Mouse (Mus musculus) megakaryocyte, embryonic 14.5 days (primary cell): Measurements from ENCODE around the gene 2900026A02Rik. TPM values are rescaled to one million over a fixed set of nuclear protein-coding genes. Genes with fewer than 3 reads are reported as not detected.

Experiments used
- H3K27me3 ChIP-seq: replicated peaks from 2 replicates; pipeline ENCODE3; 2012; ENCODE audit warnings: inconsistent platforms
- H3K36me3 ChIP-seq: replicated peaks from 2 replicates; pipeline ENCODE3; 2012; ENCODE audit warnings: low read length, inconsistent platforms, mixed read lengths
- H3K4me1 ChIP-seq: 2 replicates; pipeline ENCODE4 v1.6.1; 2012; ENCODE audit warnings: inconsistent platforms
- H3K4me3 ChIP-seq: replicated peaks from 2 replicates; pipeline ENCODE3; 2012; ENCODE audit warnings: moderate library complexity, mild to moderate bottlenecking, inconsistent platforms
- H3K9me3 ChIP-seq: 2 replicates; pipeline ENCODE4 v1.6.1; 2012; ENCODE audit warnings: inconsistent platforms
- FLI1 ChIP-seq: IDR thresholded peaks from 2 replicates; pipeline ENCODE4 v1.6.1; 2012; ENCODE audit warnings: low read length, inconsistent platforms, mixed read lengths
- GATA1 ChIP-seq: IDR thresholded peaks from 3 replicates; pipeline ENCODE4 v1.6.1; 2012; ENCODE audit warnings: mixed read lengths, low read length, inconsistent platforms, borderline replicate concordance
- polyA plus RNA-seq: library from polyadenylated mRNA; stranded (reverse); fragments of >175 nt; gene quantifications from 2 replicates; pipeline ENCODE4 v1.2.3, GENCODE M21; 2012; ENCODE audit warnings: low replicate concordance; ENCODE audit not compliant: insufficient read depth

2900026A02Rik gene
- polyA plus RNA-seq, 1 experiment, result 1.7 TPM

- H3K4me1 ChIP-seq, result peaks cover 96% of the 10 kb centered on the region
- H3K9me3 ChIP-seq, result no peaks in the 10 kb centered on the region
- peaks cover 11% of the 10 kb centered on the region for H3K27me3 ChIP-seq
- H3K36me3 ChIP-seq, result peaks cover 34% of the 10 kb centered on the region
- peak overlapping the region; percentile 86 for H3K4me3 ChIP-seq
- TF ChIP-seq GATA1, result no peak
- no peak for TF ChIP-seq FLI1
Measured at GRCm38 (mm10) chr5:113132635-113133041, 88.4 kb downstream of the 2900026A02Rik start.

- peaks cover 7% of the 10 kb centered on the region for H3K27me3 ChIP-seq
- peaks cover 9% of the 10 kb centered on the region; the same call in 1 of the 2 replicates for H3K9me3 ChIP-seq
- H3K4me1 ChIP-seq, result peaks cover 89% of the 10 kb centered on the region
- no peak overlapping the region for H3K4me3 ChIP-seq
- H3K36me3 ChIP-seq, result peaks cover 43% of the 10 kb centered on the region
- TF ChIP-seq FLI1 (no peak), GATA1 (no peak)
Measured at GRCm38 (mm10) chr5:113128426-113128825, 92.6 kb downstream of the 2900026A02Rik start.

- Histone ChIP-seq H3K9me3 (peaks cover 9% of the 10 kb centered on the region; the same call in 1 of the 2 replicates), H3K36me3 (peaks cover 44% of the 10 kb centered on the region), H3K27me3 (peaks cover 7% of the 10 kb centered on the region), H3K4me1 (peaks cover 89% of the 10 kb centered on the region), H3K4me3 (no peak overlapping the region)
- TF ChIP-seq GATA1, result no peak
Measured at GRCm38 (mm10) chr5:113126476-113126875, 94.6 kb downstream of the 2900026A02Rik start.

DNA sequence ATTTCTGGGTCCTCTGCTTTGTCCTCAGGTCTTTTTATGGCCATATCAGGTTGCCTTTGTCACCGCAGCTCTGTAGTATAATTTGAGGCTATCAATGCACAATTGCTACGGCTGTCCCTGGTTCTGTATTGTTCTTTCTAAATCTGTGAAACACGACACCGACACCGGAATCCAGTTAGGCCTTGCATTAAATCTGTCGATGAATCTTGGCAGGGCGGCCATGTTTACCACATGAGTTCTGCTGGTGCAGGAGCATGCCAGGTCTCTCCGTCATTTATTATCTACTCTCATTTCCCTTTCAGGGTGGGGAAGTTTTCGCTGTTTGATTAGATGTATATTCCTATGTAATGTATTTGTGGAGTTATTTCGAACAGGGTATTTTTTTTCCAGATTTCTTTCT is 97.3 kb downstream of the 2900026A02Rik start:
- Histone ChIP-seq H3K27me3 (peaks cover 7% of the 10 kb centered on the region), H3K9me3 (peaks cover 9% of the 10 kb centered on the region; the same call in 1 of the 2 replicates), H3K4me3 (no peak overlapping the region), H3K36me3 (peaks cover 38% of the 10 kb centered on the region), H3K4me1 (peaks cover 93% of the 10 kb centered on the region)
- no peak for TF ChIP-seq GATA1

DNA sequence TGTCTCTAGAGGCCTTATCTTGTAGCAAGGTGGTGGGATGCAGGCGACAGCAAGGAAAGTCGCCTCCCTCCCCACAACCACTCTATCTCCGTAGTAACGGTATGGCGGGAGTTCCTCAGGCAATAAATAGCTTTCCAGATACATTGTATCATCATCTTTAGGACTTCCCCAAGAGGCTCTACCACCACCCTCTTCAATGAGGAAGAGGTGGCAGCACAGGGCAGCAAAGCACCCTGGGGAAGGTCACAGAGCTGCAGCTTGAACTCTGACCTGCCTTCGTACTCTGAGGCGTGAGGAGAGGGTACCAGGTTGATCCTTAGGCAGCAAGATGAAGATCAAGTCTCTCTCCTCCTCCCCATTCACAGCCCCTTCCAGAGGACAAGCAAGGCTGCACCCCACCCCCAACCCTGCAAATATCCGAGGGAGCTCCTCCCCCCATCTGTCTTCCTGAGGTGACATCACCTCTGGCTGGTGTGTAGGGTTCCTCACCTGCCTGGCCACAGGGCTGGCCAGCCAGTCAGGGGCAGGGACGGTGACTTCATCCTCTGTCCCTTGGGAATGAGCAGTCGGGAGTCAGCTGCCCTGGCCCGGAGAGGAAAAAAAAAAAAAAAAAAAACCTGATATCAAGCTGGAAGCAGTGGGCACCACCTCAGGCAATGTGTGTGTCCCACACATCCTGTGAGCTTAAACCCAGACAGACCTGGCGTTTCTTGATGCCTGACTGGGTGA is 98.5 kb downstream of the 2900026A02Rik start:
- H3K27me3 ChIP-seq, result peaks cover 5% of the 10 kb centered on the region
- peaks cover 38% of the 10 kb centered on the region for H3K36me3 ChIP-seq
- H3K4me1 ChIP-seq, result peaks cover 94% of the 10 kb centered on the region
- TF ChIP-seq GATA1, result no peak
- TF ChIP-seq FLI1, result no peak
- H3K4me3 ChIP-seq, result peak overlapping the region; percentile 70
- H3K9me3 ChIP-seq, result peaks cover 9% of the 10 kb centered on the region; the same call in 1 of the 2 replicates

- H3K27me3 ChIP-seq, result peaks cover 2% of the 10 kb centered on the region
- H3K4me1 ChIP-seq, result peaks cover 94% of the 10 kb centered on the region
- H3K4me3 ChIP-seq, result no peak overlapping the region
- H3K9me3 ChIP-seq, result peaks cover 9% of the 10 kb centered on the region; the same call in 1 of the 2 replicates
- peaks cover 34% of the 10 kb centered on the region for H3K36me3 ChIP-seq
- TF ChIP-seq GATA1 (no peak), FLI1 (no peak)
Measured at GRCm38 (mm10) chr5:113121591-113121875, 99.5 kb downstream of the 2900026A02Rik start.

- Histone ChIP-seq H3K9me3 (peaks cover 8% of the 10 kb centered on the region; the same call in 1 of the 2 replicates), H3K36me3 (peaks cover 30% of the 10 kb centered on the region), H3K27me3 (no peaks in the 10 kb centered on the region), H3K4me1 (peaks cover 94% of the 10 kb centered on the region), H3K4me3 (peak overlapping the region; percentile 82)
- TF ChIP-seq GATA1 (no peak), FLI1 (no peak)
Measured at GRCm38 (mm10) chr5:113120741-113121590, 100.1 kb downstream of the 2900026A02Rik start.

DNA sequence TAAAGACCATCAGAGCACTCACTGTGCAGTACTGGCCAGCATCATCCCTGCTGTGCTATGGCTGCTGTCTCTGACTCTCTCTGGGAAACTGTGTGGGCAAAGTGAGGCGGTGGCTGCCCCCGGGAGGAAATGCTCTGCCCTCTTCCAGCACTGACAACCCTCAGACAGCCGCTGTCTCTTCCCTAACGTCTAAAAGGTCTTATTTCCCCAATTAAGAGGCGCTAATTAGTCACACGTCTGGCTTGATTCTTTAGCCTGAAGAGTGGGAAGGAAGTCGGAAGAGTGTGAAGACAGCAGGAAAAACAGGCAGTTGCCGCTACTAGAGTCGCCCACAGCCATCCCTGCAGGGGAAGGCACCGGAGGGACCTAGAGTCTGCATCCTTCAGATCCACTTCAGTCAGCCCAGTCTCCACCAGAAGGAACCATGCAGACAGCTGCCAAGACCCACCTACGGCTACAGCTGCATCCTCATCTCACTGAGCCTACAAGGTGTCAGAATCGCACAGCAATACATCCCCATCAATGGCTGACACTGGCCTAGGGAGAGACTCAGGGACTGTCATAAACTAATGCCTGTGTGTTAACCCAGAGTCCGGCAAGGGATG is 101.1 kb downstream of the 2900026A02Rik start:
- Histone ChIP-seq H3K4me1 (peaks cover 100% of the 10 kb centered on the region), H3K36me3 (peaks cover 27% of the 10 kb centered on the region), H3K27me3 (no peaks in the 10 kb centered on the region), H3K4me3 (peak overlapping the region; percentile 92), H3K9me3 (no peaks in the 10 kb centered on the region)
- TF ChIP-seq GATA1, result no peak
- TF ChIP-seq FLI1, result no peak

DNA sequence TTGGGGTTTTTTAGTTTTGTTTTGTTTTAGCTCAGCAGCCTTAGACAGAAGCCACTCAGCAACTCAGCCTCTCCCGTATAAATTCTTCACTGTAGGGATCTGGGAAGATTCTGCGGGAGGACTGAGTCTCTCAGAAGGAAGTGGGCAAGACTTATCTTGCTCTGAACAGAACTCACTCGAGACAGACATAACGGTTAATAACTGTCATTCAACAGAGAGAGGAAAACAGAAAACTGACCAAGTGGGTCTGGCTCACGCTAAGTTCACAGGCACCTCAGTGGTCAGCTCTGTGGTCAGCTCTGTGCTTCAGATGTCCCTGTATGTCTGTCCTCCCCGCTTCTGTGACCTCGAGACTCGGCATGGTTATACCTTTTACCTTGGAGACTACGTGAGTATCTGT is 101.7 kb downstream of the 2900026A02Rik start:
- TF ChIP-seq GATA1 (peak; percentile 5; the same call in 1 of the 3 replicates), FLI1 (no peak)
- H3K36me3 ChIP-seq, result peaks cover 27% of the 10 kb centered on the region
- peaks cover 100% of the 10 kb centered on the region for H3K4me1 ChIP-seq
- peak overlapping the region; percentile 92 for H3K4me3 ChIP-seq
- no peaks in the 10 kb centered on the region for H3K27me3 ChIP-seq
- H3K9me3 ChIP-seq, result no peaks in the 10 kb centered on the region
